Mouse (Mus musculus) cerebellum, adult 2 months (tissue): ENCODE data around the gene Cadm1.

Source experiments
- CTCF ChIP-seq: fragments of 200-500 bp; IDR thresholded peaks from 2 replicates; pipeline ENCODE4 v1.5.1; 2011; ENCODE audit warnings: low read depth, mild to moderate bottlenecking, control low read depth, low read length, moderate library complexity, borderline replicate concordance; ENCODE audit not compliant: insufficient read depth
- POLR2A ChIP-seq: fragments of 200-500 bp; IDR thresholded peaks from 2 replicates; pipeline ENCODE4 v1.6.1; 2011; ENCODE audit warnings: low read length, control low read depth, borderline replicate concordance; ENCODE audit not compliant: insufficient read depth

DNA sequence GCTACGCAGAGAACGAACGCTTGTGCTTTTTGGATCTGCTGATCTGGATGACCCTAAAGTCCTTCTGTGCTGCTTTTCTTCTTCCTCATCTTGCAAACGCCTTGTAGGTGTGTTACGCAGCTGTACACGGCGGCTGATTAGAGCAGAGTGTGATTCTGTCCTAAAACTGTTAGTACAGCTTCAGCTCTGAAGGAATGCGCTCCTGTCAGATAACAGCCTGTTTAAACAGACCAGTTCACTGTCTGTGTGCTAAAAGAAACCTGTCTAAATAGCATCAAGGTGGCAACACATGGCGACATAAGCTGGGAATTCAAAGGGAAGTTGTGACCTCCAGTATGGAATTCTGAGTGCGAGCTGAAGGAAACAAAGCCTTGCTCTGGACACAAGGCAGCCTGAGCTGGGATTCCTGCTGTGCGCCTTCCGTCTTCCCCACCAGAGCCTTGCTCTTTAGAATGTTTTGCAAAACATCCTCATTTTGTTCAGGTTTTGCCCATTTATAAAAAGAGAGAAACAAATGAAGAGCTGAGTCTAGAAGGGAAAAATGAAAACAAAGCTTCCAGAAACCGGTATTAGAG is 273.6 kb downstream of the Cadm1 start:
- TF ChIP-seq POLR2A (no peak), CTCF (no peak)
